Mouse (Mus musculus) forebrain, embryonic 11.5 days (tissue): ENCODE measurements around the gene Tpst2. TPM values are rescaled to one million over a fixed set of nuclear protein-coding genes. Genes with fewer than 3 reads are reported as not detected.

Experiments used
- ATAC-seq: fragments of 200-750 bp; cut with Nextera tagmentation; replicated peaks from 2 replicates; pipeline ENCODE4 v1.8.0; 2017; ENCODE audit warnings: moderate TSS enrichment; ENCODE audit not compliant: low FRiP score
- DNase-seq: peaks from one replicate; pipeline ENCODE4 v3.0.0-alpha.2; 2017; ENCODE audit warnings: low spot score
- H3K27ac ChIP-seq: fragments of 300-500 bp; sonication (generic); 2 replicates; pipeline ENCODE4 v1.5.1; 2014; ENCODE audit warnings: low read depth, low read length
- H3K27me3 ChIP-seq: fragments of 300-500 bp; sonication (generic); 2 replicates; pipeline ENCODE4 v1.6.1; 2014; ENCODE audit warnings: mild to moderate bottlenecking, low read length, mixed read lengths; ENCODE audit not compliant: control insufficient read depth, insufficient read depth
- H3K36me3 ChIP-seq: fragments of 300-500 bp; sonication (generic); 2 replicates; pipeline ENCODE4 v1.6.1; 2014; ENCODE audit warnings: mild to moderate bottlenecking, low read length, moderate library complexity, mixed read lengths; ENCODE audit not compliant: control insufficient read depth, insufficient read depth
- H3K4me1 ChIP-seq: fragments of 300-500 bp; sonication (generic); replicated peaks from 2 replicates; pipeline ENCODE4 v1.6.1; 2014; ENCODE audit warnings: low read length, mixed read lengths; ENCODE audit not compliant: control insufficient read depth, insufficient read depth
- H3K4me2 ChIP-seq: fragments of 300-500 bp; sonication (generic); 2 replicates; pipeline ENCODE4 v1.6.1; 2014; ENCODE audit warnings: low read depth, mild to moderate bottlenecking, low read length, moderate library complexity, mixed read lengths; ENCODE audit not compliant: severe bottlenecking
- H3K4me3 ChIP-seq: fragments of 300-500 bp; sonication (generic); 2 replicates; pipeline ENCODE4 v1.5.1; 2014; ENCODE audit warnings: low read depth, low read length
- H3K9ac ChIP-seq: fragments of 300-500 bp; sonication (generic); 2 replicates; pipeline ENCODE4 v1.6.1; 2014; ENCODE audit warnings: low read length
- H3K9me3 ChIP-seq: fragments of 300-500 bp; sonication (generic); 2 replicates; pipeline ENCODE4 v1.6.1; 2016; ENCODE audit warnings: low read length, mixed read lengths; ENCODE audit not compliant: control insufficient read depth
- WGBS: fragments of 180-500 bp; shearing (Covaris S2); extraction: QIAGEN DNeasy Blood & Tissue Kit; methylation state at CpG from one replicate; pipeline ENCODE4 v1.1.7; 2014; 5-methylcytosine and 5-hydroxymethylcytosine counted together
- polyA plus RNA-seq: library from polyadenylated mRNA; unstranded; fragments of >200 nt; fragmentation: Nextera tagmentation; extraction: Ambion mirVana; gene quantifications from 2 replicates; pipeline ENCODE4 v1.2.1, GENCODE M21; 2014

The Tpst2 gene
- polyA plus RNA-seq, 1 experiment from 2014 or later = 30.9 TPM

DNA sequence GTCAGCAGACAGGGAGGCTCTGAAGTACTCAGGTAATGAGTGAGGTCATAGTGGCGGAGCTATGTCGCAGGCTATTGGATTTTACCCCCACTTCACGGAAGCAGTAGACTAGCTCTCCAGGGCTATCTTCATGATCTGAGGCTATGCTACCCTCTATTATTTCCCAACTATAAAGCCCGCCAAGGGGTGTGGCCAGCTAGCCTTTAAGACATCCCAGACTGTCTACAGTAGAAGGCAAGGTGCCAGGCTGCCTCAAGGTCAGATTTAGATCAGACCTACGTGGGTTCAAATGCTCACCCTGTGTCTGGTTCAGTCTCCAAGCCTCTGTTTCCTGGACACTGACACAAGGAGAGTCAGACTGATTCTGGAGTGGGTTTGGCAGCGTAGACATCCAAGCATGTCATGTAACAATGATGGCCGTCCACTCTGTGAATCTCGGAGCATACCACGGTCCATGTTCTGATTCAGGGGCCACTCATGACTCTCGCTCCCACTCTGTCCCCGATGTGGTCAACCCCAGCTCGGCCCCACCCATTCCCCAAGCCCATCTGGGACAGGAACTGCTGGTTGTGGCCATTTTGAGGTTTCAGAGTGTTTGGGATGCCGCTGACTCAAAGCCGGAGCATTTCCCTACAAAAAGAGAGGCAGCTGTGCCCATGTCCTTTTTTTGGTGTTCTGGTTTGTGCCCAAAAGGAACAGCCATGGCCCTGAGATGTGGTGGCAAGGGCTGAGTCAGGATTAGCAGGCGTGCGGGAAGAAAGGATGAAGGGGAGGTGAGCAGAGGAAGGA is 16.4 kb upstream of the Tpst2 start:
- no peak overlapping the region for H3K4me2 ChIP-seq
- H3K36me3 ChIP-seq = no peaks in the 10 kb centered on the region
- 84% methylated on average over 16 of the region's 16 CpGs for WGBS
- no peak overlapping the region for H3K4me3 ChIP-seq
- no peaks in the 10 kb centered on the region for H3K27me3 ChIP-seq
- ATAC-seq (no peak), DNase-seq (no peak)
- no peak overlapping the region for H3K9ac ChIP-seq
- H3K27ac ChIP-seq = no peak overlapping the region
- no peaks in the 10 kb centered on the region for H3K4me1 ChIP-seq
- H3K9me3 ChIP-seq = no peaks in the 10 kb centered on the region

DNA sequence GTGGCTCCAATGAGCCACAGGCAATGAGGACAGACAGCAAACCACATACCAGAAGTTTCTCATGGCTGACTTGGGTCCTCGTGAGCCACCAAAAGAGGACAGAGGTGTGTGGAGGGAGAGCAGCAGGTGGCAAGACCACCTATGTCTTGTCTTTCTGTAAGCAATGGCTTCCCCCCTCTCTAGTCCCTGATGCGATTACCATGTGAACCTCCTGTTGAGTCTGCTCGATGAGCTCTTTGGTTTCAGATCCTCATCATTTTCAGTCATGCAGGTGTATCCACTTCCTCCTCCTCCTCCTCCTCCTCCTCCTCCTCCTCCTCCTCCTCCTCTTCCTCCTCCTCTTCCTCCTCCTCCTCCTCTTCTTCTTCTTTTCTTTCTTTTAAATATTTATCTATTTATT is 15.7 kb upstream of the Tpst2 start:
- Histone ChIP-seq H3K9me3 (no peaks in the 10 kb centered on the region), H3K36me3 (no peaks in the 10 kb centered on the region), H3K4me1 (no peaks in the 10 kb centered on the region; the same call in 1 of the 2 replicates), H3K9ac (no peak overlapping the region), H3K27ac (no peak overlapping the region), H3K4me2 (no peak overlapping the region), H3K4me3 (no peak overlapping the region), H3K27me3 (no peaks in the 10 kb centered on the region)
- no peak for DNase-seq
- 82% methylated on average over 3 of the region's 3 CpGs for WGBS
- ATAC-seq = no peak

DNA sequence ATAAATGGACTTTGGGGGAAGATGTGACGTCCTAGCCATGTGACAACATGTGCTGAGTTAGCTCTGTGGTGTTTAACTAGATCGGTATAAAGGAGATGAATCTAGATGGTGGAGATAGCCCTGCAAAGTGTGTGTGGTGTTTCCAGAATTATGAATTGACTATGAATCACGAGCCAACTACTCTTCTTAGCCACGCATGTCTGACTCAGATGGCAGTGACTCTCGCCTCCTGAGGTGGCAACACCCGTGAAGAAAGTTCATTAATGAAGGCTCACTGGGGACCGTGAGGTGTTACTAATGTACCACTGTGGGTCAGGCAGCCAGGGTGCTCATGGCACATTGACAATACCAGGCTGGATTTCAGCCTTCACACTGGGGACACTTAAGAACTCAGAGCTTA is 12.4 kb upstream of the Tpst2 start:
- ATAC-seq (no peak), DNase-seq (no peak)
- Histone ChIP-seq H3K27me3 (no peaks in the 10 kb centered on the region), H3K36me3 (no peaks in the 10 kb centered on the region), H3K4me3 (no peak overlapping the region), H3K4me2 (no peak overlapping the region), H3K27ac (no peak overlapping the region), H3K4me1 (no peaks in the 10 kb centered on the region; the same call in 1 of the 2 replicates), H3K9me3 (no peaks in the 10 kb centered on the region), H3K9ac (no peak overlapping the region)
- 88% methylated on average over 7 of the region's 7 CpGs for WGBS

DNA sequence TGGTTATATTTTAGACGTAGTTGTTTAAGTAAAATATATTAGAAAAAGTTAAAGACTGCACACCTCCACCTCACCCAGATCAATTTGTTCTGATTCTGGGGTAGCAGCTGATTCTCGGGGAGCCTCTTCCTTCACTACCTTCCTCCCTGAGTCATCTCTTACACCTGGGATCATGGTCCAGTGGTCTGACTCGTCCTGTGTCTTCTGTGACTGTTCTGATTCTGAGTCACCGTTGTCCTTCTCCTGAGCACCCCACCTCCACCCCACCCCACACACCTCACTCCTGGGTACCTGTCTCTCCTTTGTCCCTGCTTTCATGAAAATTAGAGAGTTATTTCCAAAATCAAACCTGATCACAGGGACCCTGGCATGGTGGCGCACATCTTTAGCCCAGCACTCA is 11.4 kb upstream of the Tpst2 start:
- Histone ChIP-seq H3K4me1 (no peaks in the 10 kb centered on the region; the same call in 1 of the 2 replicates), H3K27me3 (no peaks in the 10 kb centered on the region), H3K9me3 (no peaks in the 10 kb centered on the region), H3K4me3 (no peak overlapping the region), H3K36me3 (no peaks in the 10 kb centered on the region), H3K27ac (no peak overlapping the region), H3K9ac (no peak overlapping the region), H3K4me2 (no peak overlapping the region)
- 87% methylated on average over 5 of the region's 5 CpGs for whole genome bisulfite sequencing
- ATAC-seq (no peak), DNase-seq (no peak)

DNA sequence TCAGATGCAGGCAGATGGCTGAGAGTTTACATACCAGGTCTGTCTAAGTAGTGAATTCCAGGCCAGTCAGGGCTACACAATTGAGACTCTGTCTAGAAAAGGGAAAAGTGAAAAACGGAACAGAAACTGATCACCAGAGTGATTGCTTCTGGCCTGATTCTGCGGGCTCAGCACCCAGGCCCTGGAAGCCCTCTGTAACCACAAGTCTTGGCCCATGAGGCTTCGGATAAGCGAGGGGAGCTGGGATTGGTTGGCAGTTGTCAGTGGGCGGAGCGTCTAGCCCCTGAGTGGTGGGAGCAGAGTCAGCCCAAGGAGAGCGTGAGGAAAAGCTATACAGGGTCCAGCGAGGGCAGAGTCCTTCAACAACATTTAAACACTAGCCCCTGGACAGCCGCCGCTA is 11.0 kb upstream of the Tpst2 start:
- WGBS = 8% methylated on average over 10 of the region's 10 CpGs
- Histone ChIP-seq H3K4me1 (no peaks in the 10 kb centered on the region; the same call in 1 of the 2 replicates), H3K36me3 (no peaks in the 10 kb centered on the region), H3K4me2 (peak overlapping the region; percentile 26; the same call in 1 of the 2 replicates), H3K27ac (no peak overlapping the region), H3K9me3 (no peaks in the 10 kb centered on the region), H3K9ac (no peak overlapping the region), H3K27me3 (no peaks in the 10 kb centered on the region), H3K4me3 (no peak overlapping the region)
- DNase-seq (peak; percentile 66), ATAC-seq (peak; percentile 56; the same call in 1 of the 2 replicates)

DNA sequence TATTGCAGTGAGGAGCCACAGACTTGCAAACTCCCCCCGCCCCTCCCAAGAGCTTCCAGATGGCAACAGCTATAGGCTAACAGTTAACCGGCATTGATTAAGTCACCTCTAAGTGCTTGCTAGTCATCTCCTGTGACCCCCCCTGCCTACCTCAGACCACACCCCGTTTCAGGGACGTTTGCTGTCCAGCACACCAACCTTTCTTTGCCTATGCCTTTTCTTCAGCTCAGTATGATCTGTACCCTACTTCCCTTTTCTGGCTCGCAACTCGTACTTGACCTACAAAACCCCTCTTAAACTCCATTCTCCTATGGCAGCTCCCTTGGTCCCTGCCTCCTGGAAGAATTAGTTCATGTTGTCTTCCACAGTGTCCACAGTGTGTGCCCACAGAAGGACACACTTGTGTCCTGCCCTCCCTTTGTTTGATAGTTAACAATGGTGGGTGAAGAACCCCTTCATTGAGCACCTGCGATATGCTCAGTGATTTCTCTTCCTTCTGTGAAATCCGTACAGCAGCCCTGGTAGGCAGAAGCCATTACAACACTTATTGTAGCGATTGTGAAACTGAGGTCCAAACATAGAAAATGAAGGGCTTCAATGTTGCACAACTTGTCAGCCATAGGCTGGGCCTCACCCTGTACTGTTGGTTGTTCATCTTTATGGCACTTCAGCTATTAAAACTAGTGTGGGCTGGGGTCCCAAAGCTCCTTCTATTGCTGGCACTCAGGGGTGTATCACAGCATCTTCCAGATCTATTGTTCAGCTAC is 10.3 kb upstream of the Tpst2 start:
- H3K9me3 ChIP-seq = no peaks in the 10 kb centered on the region
- H3K9ac ChIP-seq = no peak overlapping the region
- H3K27ac ChIP-seq = no peak overlapping the region
- DNase-seq (no peak), ATAC-seq (no peak)
- no peaks in the 10 kb centered on the region for H3K36me3 ChIP-seq
- H3K4me2 ChIP-seq = peak overlapping the region; percentile 26; the same call in 1 of the 2 replicates
- no peak overlapping the region for H3K4me3 ChIP-seq
- no peaks in the 10 kb centered on the region; the same call in 1 of the 2 replicates for H3K4me1 ChIP-seq
- WGBS = 73% methylated on average over 9 of the region's 9 CpGs
- H3K27me3 ChIP-seq = no peaks in the 10 kb centered on the region

DNA sequence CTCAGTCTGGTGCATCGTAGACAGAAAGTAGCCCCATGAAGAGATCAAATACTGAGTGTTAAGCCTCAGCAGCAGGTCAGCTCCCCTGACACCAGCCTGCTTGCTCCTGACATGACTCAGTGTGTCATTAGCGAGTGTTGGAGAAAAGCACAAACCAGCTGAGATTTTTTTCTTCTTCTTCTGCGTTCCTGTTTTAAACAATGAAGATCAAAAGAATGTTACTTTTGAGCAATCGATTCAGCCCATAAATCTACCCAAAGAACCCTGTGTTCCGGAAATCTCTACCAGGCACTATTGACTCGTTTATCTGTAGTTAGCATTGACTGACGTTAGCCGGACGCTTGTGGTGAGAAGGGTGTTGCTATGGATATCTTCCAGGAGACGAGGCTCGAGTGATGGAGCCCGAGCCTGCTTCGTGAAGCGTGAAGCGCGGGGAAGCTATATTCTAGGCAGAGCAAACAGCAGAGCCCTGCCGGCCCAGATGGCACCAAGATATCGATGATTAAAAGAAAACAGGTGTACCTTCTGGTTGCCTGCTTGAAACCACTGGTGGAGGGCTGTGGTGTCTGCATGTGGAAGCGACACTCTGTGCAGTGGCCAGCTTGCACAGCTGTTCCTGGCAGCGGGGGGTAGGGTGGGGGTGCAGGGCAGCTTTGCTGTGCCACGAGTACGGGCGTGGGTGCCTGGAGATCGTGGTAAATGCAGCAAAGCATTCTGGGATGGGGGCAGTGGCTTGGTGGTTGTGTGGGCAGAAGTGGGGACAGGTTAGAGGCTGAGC is 5.5 kb upstream of the Tpst2 start:
- 59% methylated on average over 24 of the region's 24 CpGs for WGBS
- no peaks in the 10 kb centered on the region for H3K36me3 ChIP-seq
- H3K9ac ChIP-seq = no peak overlapping the region
- no peaks in the 10 kb centered on the region for H3K9me3 ChIP-seq
- H3K4me2 ChIP-seq = no peak overlapping the region
- H3K27ac ChIP-seq = no peak overlapping the region
- 0 out of 2 replicates have a peak, but pooled peaks cover 2% of the 10 kb centered on the region for H3K4me1 ChIP-seq
- no peak overlapping the region for H3K4me3 ChIP-seq
- H3K27me3 ChIP-seq = no peaks in the 10 kb centered on the region
- ATAC-seq = no peak
- no peak for DNase-seq

DNA sequence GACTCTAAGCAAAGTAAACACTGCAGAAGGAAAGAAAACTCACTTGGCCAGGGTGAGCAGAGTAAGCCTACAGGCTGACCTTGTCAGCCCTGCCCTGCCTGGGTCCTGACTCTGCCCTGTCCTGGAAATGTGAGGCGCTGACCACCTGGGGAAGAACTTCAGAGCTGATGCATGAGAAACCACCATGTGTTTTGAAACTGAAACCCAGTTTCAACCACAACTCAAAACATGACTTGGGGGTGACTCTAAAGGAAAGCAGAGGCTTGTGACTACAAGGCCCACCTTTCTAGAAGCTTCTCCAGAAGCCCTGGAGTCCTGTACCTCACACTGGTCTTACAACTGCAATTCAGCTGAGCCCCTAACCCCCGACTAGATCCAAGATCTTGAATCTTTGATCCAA is 3.6 kb upstream of the Tpst2 start:
- no peak overlapping the region for H3K4me2 ChIP-seq
- 76% methylated on average over 2 of the region's 2 CpGs for WGBS
- no peak overlapping the region for H3K4me3 ChIP-seq
- H3K9me3 ChIP-seq = no peaks in the 10 kb centered on the region
- no peaks in the 10 kb centered on the region for H3K36me3 ChIP-seq
- ATAC-seq (no peak), DNase-seq (no peak)
- H3K27me3 ChIP-seq = no peaks in the 10 kb centered on the region
- no peak overlapping the region for H3K9ac ChIP-seq
- peaks cover 5% of the 10 kb centered on the region; the same call in 1 of the 2 replicates for H3K4me1 ChIP-seq
- H3K27ac ChIP-seq = no peak overlapping the region
